Mouse (Mus musculus) T-helper 1 cell (primary cell): Measurements from ENCODE around the gene Esf1.
"Not testable (repeated sequence)": the region's sequence is repeated elsewhere in the genome, so short reads cannot be mapped to it uniquely, and the experiment has no call there.

Experiments
- in situ Hi-C: fragments of 300-600 bp; cut with MboI, MseI; formaldehyde crosslinking; loops from one replicate; pipeline ENCODE4 v1.15.1; 2025; ENCODE audit warnings: high pct_unique_total_duplicates

Gene Esf1

GRCm38 (mm10) chr2:140170127-140170802 is at the start of gene Esf1, which contains the start of gene Ndufaf5:
Esf1 (minus strand) TSS chr2:140170564.
Ndufaf5 (plus strand) TSS chr2:140170649.
- in situ Hi-C loops, result no loop called here

GRCm38 (mm10) chr2:140215965-140216364 is 45.6 kb upstream of the Esf1 start:
- in situ Hi-C loops, result no loop called here

- in situ Hi-C loops, result no loop called here
Measured at GRCm38 (mm10) chr2:140215415-140215814, 45.1 kb upstream of the Esf1 start.

DNA sequence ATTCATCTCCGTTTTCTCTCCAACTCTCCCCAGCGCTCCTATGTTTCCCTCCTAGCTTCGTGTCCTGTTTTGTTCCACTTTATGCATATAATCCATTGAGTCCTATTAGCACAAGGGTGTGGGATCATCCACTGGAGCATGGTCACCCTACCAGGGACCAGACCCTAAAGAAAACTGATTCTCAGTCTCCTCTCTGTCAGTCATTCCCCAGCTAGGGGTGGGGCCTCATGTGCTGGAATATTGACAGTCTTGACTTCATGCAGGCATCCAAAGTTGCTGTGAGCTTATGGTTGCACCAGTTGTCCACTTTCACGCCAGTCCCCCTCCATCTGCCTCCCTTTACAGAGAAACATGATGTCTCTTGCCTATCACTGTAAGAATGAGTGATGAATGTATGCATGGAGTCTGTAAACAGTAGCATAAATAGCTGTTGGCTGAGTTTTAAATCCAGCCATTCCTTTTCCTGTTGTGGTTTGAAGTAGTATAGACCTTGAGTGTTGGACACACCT is 44.2 kb upstream of the Esf1 start:
- in situ Hi-C loops, result no loop called here

DNA sequence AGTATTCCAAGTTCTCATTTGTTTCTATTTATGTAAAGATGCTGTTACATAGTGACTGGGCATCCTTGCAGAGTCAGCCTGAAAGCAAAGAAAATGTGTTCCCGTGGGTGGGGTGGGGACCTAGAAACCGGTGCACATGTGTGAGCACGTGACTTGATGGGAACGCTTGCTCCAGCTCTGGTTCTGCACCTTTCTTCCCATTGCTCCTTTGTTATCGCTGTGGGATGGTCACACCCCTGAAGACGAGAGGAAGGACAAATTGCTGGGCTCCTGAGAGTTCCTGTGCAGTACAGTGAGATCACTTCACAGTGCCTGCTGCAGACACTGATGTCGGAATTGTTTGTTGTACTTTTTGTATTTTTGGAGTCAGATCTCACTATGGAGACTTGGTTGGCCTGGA is 33.4 kb upstream of the Esf1 start:
- in situ Hi-C loops, result no loop called here

GRCm38 (mm10) chr2:140202573-140202972 is 32.2 kb upstream of the Esf1 start:
- in situ Hi-C loops, result no loop called here

- in situ Hi-C loops, result no loop called here
Measured at GRCm38 (mm10) chr2:140200713-140201112, 30.3 kb upstream of the Esf1 start.

DNA sequence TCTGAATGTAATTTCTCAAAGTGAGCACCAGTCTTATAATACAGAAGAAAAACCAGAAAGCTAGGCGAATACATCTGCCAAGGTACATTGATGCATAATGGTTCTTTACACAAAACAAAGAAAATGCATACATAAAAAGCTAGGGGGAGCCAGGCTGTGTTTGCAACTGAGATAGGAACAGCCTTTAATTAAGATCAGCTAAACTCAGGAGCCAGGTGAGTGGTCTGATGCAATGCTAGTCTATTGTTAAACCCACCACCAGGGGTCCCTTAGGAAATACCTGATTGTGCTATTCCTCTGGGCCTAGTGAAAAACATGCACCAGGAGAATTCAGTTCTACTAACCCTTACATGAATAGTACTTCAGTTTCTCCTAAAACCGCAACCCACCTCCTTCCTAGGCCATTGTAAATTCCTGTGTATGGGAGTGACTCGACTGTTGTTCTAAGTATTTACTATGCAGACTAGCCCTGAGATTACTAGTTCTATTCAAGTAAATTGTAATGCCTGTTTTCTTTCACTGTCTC is 15.4 kb upstream of the Esf1 start:
- in situ Hi-C loops, result not testable (repeated sequence)

- in situ Hi-C loops, result no loop called here
Measured at GRCm38 (mm10) chr2:140170803-140171553, 614 bp upstream of the Esf1 start.

DNA sequence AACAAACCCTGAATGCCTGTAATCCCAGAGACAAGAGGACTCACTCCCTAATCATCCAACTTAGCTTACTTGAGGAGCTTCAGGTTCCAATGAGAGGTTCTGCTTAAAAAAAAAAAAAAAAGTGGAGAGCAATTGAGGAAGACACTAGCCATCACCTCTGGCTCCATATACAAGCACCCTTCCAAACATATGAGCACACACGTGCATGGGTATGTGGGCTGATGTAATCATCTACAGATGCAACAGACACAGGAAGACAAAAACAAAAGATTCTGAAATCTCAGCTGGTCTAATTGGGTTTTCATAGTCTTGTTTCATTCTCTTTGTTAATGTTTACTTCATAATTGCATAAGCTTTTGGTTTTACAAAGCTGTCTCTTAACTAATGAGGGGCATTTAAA is 1.3 kb downstream of the Esf1 start:
- in situ Hi-C loops, result no loop called here

- in situ Hi-C loops, result no loop called here
Measured at GRCm38 (mm10) chr2:140163351-140163854, 7.0 kb downstream of the Esf1 start.

DNA sequence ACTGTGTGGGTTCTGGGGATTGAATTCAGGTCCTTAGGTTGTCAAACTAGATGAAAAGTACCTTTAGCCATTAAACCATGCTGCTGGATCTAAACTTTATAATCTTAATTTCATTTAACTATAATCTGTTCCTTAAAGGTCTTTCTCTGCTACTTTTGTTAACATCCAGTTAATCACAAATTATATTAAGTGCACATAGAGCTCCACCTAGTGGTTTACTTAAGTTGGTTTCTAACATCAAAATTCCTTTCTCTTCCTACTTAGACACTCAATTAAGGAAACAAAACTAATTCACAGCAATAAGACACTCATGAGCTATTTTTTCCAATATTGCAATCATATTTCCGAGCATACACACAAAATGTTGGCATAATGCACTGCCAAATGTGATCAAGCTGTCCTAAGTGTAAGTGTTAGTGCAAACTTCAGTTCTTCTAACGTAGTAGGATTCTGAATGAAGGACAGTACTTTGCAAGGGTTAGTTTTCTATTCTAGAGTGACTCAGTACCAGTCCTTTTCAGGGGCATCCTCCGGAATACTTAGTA is 11.1 kb downstream of the Esf1 start:
- in situ Hi-C loops, result no loop called here

DNA sequence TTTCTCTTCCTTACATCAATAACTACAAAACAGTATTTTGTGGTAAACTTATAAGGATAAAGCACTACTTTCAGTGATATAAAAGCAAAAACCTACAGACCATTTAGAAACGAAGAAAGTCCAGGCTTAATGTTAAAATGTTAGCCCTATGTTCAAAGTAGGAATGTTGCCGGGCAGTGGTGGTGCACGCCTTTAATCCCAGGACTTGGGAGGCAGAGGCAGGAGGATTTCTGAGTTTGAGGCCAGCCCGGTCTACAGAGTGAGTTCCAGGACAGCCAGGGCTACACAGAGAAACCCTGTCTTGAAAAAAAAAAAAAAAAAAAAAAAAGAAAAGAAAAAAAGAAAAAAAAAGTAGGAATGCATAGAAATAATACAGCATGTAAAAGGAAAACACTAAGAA is 18.6 kb downstream of the Esf1 start, which contains the start of gene Gm17374:
Gene Gm17374, plus strand, starts transcription at position 301 of the 400 bp plus-strand sequence.
- in situ Hi-C loops, result not testable (repeated sequence)

DNA sequence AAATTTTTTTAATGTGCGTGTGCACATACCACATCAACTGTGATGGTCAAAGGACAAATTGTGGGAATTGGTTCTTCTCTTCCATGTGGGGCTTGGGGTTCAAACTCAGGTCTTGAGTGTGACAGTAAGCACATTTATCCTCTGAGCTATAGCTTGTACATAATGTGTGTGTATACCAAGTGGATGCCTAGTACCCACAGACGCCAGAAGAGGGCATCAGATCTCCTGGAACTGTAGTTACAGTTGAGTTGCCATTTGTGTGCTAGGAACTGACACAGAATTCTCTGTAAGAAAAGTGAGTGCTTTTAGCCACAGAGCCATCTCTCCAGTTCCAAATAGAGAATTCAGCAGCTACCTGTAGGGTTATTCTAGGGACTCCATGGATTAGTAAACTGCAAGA is 44.8 kb downstream of the Esf1 start:
- in situ Hi-C loops, result no loop called here

GRCm38 (mm10) chr2:140113851-140114250 is 56.5 kb downstream of the Esf1 start:
- in situ Hi-C loops, result no loop called here

- in situ Hi-C loops, result no loop called here
Measured at GRCm38 (mm10) chr2:140108945-140109344, 61.4 kb downstream of the Esf1 start.

DNA sequence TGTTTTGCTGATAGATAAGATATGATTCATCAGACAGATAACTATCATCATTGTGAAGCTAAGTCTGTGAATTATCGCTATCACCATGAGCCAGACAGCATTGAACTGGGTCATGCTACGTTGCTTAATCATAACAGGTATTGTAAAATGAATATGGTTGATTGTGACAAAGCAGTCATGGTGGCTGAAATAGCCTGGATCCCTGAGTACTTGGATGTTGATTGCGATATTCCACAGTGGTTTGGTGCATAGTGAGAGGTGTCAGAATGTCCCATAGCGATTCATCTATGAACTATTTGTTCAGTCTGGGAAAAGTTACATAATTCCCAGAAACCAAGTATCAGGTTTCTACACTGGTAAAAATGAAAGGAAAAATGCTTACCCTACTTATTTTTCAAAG is 62.7 kb downstream of the Esf1 start:
- in situ Hi-C loops, result no loop called here

GRCm38 (mm10) chr2:140104951-140105350 is 65.4 kb downstream of the Esf1 start:
- in situ Hi-C loops, result no loop called here

- in situ Hi-C loops, result no loop called here
Measured at GRCm38 (mm10) chr2:140100551-140101474, 69.6 kb downstream of the Esf1 start.

- in situ Hi-C loops, result no loop called here
Measured at GRCm38 (mm10) chr2:140099971-140100370, 70.4 kb downstream of the Esf1 start.

DNA sequence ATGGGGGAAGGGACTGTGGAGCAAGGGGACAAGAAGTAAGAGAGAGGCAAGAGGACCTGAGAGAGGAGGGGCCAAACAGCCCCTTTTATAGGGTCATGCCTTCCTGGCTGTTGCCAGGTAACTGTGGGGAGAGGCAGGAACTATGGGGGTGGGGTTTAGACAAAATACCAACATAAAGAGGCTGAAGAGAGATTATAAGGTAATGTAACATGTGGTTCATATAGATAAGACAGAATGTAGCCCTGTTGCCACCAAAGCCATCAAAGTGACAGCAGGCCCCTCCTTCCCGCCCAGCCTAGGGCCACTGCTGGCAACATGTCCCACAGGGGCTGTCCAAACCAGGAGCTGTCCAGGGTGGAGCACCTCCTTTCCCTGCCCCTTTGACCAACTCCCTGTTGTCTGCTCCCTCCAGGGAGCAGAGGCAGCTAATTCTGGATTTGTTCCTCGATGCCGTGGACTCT is 73.2 kb downstream of the Esf1 start:
- in situ Hi-C loops, result no loop called here
